Mouse (Mus musculus): ENCODE results near the gene Tctn1. TPM values are rescaled to one million over a fixed set of nuclear protein-coding genes. Genes with fewer than 3 reads are reported as not detected.
A peak's percentile ranks its signal among the peaks of the same experiment; 100 is the strongest.

Tctn1 gene
- total RNA-seq, 2 experiments from 2014 or later, result 3.6 TPM; not detected in 1

DNA sequence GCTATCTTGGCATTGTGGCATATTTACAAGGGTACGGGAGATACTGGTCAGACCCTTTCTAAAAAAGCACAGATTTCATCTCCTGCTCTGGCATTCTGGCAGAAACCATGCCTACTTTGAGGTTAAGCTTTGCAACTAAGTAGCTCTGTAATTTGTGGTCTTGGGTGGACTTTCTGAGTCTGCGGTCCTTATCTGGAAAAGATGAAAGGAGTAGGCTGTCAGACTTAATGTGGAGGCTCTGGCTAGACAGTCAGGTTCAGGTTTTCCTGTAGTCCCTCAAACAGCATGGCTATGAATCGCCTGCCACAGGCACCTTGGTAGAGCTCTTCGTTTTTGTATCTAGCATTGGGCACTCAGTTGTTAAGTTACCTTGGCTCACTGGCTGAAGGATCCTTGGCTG is 22.8 kb upstream of the Tctn1 start:
- no peak for ATAC-seq (replicated peaks; ENCODE audit: low FRiP score, poor library complexity, severe bottlenecking)

DNA sequence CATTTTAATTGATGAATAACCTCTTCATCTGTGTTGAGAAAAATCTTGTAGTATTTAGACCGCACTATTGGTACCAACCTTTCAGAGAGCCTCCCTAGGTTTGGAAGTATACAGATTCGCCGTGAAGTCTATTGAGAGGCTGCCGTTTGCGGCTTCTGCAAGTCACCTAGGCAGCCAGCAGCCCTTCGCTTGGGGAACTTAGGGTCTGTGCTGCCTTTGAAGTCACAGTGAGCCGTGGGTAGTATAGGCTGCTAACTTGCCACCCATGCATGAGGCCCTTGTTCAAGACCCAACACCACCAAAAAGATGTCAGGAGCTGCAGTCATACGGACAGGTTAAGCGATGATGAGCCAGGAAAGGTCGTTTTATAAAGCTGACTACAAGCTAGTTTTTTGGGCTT is 21.9 kb upstream of the Tctn1 start:
- no peak for ATAC-seq (replicated peaks; ENCODE audit: low FRiP score, poor library complexity, severe bottlenecking)

DNA sequence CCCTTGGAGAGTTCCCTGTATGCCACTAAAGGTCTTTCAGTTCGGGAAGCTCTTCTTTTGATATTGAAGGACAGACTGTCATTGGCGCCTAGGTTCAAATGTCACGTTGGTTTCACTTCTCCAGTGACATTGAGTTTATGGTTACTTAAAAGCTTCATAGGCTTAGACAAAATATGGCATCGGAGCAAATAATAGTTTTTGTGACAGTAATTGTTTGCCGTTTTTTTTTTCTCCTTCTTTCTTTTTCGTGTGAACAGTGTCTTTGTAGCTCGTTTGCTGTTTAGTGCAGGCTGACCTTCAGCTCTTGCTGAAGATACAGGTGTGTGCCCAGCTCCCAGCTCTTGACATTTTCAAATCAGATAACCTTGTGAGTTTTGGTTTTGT is 21.5 kb upstream of the Tctn1 start:
- no peak for ATAC-seq (replicated peaks; ENCODE audit: low FRiP score, poor library complexity, severe bottlenecking)

DNA sequence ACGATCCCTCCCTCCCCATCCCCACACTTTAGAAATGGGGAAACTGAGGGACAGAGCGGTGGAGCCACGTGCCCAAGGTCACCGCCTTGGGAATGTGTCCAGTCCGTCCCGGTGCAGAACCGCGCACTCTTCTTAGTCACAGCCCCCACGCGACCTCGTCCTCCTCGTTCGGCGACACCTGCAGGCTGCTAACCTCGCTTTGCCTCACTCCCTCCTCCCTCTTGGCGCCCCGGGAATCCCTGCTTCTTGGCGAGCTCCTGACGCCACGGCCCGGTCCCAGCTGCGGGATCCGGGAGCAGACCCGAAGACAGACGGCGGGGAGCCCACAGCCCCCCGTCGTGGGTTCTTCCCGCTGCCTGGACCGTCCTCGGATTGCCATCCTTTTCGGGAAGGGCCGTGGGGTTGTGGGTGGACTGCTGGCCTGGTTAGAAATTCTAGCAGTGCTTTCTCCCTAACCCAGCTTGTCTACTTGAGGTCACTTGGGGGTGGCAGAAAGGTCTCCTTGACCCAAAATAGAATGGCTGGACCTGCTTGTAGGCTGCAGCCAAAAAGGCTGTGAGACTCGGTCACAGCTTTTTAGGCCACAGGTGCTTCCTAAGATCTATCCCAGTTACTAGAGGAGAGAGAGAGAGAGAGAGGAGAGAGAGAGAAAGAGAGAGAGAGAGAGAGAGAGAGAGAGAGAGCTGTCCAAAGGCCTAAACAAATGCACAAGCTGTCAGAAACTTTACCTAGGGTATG is 20.9 kb upstream of the Tctn1 start:
- ATAC-seq (replicated peaks; ENCODE audit: low FRiP score, poor library complexity, severe bottlenecking), result peak; percentile 60

DNA sequence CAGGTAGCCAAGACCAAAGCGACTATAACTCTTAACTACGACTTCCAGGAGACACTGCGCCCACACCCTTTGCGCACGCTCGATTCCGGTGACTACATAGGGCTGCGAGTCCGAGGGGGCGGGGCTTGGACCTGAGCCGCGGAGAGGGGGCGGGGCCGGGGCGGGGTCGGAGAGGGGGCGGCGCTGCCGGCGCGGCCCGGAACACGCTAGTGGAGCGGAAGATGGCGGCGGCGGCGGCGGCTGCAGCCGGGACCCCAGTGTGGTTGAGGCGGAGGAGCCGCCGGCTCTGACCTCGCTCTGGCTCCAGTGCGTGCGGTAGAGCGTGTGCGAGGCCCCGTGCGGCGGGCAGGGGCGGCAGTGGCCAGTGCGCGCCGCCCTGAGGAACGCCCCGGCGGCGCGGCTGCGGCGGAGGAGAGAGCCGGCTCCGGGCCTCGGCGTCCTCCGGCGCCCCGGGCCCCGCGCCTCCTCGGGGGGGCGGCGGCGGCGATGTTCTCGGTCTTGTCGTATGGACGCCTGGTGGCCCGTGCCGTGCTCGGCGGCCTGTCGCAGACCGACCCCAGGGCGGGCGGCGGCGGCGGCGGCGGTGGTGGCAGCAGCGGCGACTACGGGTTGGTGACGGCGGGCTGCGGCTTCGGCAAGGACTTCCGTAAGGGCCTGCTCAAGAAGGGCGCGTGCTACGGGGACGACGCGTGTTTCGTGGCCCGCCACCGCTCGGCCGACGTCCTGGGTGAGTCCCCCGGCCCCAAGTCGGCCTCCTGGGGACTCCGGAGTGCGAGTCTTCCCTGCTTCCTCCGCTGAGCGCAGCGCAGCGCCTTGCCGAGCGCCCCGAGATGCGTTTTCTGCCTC is 20.1 kb upstream of the Tctn1 start, which contains the start of gene Pptc7:
Gene Pptc7, plus strand, starts transcription at position 183 of the 846 bp plus-strand sequence.
- ATAC-seq (replicated peaks; ENCODE audit: low FRiP score, poor library complexity, severe bottlenecking), result peak; percentile 91

DNA sequence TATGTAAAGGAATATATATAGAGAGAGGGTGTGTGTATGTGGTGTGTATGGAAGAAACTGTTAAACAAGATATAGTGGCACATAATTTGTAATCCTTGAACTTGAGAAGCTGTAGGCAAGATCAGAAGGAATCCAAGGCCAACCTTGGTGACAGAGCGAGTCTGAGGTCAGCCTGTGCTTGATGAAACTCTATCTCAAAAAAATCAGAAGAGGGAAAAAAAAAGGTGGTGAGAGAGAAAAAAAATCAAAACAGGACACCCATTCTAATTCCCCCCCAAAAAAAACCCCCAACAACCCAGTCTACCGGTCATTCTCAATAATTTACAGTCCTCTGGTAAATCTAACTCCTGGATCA is 19.5 kb upstream of the Tctn1 start:
- ATAC-seq (replicated peaks; ENCODE audit: low FRiP score, poor library complexity, severe bottlenecking), result 0 out of 2 replicates have a peak, but pooled peaks have one; percentile 6

DNA sequence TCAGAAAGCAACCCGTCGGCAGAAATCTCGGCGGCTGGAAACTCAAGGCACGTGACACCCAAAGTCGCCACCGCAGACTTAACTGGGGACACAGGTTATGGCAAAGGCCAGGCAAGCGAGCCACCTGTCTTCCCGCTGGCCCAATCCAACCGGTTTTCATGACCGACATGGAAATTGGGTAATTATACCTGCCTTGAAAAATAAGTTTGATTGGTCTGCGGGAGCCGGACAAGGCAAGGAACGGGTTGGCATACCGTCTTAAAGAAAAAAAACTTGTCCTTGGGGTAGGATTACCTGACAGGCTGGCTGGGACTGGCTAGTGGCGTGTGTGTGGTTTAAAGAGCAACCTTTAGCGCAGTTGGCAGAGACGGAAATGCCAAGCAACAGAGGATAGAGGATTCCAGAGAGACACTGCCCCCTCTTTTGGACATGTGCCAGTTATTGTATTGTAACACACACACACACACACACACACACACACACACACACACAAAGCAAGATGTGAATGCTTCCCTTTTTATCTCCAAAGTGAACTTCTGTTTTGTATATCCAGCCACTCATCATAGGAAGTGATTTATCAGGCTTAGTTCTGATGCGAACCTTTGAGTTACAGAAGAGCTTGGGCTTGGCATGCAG is 16.7 kb upstream of the Tctn1 start:
- ATAC-seq (replicated peaks; ENCODE audit: low FRiP score, poor library complexity, severe bottlenecking), result no peak

DNA sequence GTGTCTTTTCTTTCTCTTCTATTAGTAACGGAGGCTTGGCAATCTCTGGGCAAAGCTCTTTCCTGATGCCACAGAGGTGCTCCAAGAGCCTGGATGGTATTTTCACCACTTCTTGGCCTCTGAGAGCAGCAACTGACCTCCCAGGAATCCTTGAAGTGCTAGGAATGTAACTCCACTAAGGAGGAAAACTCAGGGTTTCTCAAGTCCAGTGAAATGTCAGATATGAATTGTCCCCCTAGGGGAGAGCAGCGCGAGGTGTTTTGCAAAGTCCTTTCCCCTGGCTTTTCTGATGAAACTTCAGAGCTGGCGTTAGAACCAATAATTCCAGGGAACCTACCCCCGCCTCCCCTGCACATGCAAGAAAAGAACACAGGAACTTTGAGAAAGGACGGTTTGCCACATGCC is 16.2 kb upstream of the Tctn1 start:
- no peak for ATAC-seq (replicated peaks; ENCODE audit: low FRiP score, poor library complexity, severe bottlenecking)

DNA sequence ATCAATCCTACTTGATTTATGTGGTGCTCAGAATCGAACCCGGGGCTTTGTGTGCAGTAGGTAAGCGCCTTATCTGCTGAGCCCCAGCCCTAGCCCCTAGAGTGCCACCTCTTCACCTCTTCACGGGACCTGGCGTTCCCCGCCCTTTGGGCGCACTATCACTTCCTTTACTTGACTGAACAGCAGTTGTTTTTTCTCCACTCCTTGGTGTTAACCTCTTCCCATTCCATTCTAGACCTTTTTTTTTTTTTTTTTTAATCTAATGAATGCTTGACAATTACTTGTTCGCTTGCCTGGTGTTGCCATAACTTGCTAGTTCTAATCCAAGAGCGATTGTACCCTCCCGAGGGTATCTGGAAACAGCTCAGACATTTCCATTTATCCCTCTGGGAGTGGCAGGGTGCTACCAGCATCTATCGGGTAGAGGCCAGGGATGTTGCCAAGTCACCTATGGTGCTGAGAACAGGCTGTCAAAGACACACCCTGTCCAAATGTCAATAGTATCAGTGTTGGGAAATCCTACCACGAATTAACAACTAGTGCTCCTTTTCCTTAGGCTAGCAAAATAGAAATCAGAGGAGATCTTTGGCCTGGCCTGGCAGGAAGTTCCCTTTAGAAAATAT is 15.7 kb upstream of the Tctn1 start:
- no peak for ATAC-seq (replicated peaks; ENCODE audit: low FRiP score, poor library complexity, severe bottlenecking)

DNA sequence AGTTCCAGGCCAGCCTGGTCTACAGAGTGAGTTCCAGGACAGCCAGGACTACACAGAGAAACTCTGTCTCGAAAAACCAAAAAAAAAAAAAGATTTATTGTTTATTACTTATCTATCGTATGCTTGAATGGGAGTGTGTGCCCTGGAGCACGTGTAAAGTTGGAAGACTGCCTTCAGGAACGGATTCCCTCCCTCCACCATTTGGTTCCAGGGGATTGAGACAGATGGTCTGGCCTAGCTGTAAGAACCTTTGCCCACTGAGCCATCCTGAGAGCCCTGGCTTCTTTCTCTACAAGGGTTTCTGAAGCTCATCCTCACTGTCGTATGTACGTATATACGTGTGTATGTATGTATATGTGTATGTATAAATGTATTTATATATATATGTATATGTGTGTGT is 14.7 kb upstream of the Tctn1 start:
- ATAC-seq (replicated peaks; ENCODE audit: low FRiP score, poor library complexity, severe bottlenecking), result no peak

DNA sequence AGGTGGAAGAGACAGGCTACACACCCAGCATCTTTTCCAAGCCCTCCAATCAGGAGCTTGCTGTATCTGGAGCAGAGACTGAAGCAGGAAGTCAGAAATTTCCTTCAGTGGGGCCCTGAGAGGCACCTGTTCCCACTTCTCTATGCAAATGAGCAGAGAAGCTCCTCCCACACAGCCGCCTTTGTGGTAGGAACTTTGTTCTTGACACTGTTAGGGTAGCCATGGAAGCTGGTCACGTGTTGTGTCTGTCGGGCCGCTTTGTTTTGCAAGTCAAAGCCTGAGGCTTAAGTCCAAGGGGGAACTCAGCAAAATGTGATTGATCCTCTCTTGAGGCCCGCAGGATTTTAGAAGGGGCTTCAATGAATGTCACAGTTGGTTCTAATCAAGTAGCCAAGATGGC is 10.5 kb upstream of the Tctn1 start:
- no peak for ATAC-seq (replicated peaks; ENCODE audit: low FRiP score, poor library complexity, severe bottlenecking)

DNA sequence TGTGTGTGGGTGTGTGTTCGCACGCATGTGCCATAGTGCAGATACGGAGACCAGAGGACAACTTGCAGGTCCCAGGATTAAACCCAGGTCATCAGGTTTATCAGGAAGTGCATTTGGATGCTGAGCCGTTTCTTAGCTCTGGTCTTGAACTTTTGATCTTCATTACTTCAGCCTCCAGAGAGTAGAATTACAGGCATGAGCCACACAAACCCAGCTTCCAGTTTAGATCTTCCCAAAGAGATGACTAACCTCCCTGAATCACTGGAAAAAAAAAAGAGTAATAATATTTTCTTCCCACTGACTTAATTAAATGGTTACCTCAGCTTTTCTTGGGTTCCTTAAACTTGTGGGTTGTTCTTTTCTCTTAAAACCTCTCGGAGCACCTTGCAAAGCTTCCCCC is 8.6 kb upstream of the Tctn1 start:
- ATAC-seq (replicated peaks; ENCODE audit: low FRiP score, poor library complexity, severe bottlenecking), result no peak

DNA sequence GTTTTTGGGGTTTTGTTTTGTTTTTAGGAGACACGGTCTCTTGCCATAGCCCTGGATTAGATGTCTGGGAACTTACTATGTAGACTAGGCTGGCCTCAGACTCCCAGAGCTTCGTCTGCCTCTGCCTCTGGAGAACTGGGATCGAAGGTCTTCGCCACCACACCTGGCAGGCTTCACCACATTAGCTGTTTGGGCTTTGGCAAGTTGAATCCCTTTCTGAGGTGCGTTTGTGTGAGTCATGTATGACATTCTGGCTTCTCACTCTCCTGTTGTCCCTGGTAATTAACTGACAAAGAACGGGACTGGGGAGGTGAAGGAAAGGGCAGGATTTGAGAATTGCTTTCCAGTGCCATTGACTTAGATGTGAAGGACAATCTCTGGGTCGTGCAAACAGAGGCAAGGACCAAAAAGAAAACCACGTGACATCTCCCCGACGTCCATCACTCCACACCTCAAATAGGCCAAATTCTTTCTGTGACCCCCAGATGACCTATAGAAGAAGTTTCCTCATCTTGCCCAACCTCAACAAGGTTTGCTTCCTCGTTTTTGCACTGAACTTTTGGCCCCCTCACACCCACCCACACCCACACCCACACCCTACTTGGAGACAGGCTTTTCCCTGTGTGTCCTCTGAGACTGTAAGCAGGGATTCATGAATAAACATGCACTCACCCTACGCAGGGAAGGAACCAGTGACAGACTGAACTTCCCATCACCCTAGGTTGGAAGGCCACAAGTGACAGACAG is 4.8 kb upstream of the Tctn1 start:
- no peak for ATAC-seq (replicated peaks; ENCODE audit: low FRiP score, poor library complexity, severe bottlenecking)

DNA sequence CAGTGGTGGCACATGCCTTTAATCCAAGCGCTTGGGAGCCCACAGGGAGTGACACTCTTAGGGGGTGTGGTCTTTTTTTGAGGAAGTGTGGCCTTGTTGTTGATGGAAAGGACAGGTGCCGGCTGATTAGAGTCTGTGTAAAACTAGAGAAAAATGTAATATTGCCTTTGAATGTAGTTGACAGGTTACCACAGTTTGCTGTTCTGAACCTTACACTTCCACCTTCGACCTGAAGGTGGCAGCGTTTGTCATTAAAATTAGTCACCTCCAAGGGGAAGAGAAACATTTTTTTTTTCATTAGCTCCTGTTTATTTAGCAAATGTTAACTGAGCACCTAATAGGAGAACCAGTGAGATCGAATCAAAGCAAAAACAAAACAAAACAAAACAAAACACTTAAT is 3.6 kb upstream of the Tctn1 start:
- ATAC-seq (replicated peaks; ENCODE audit: low FRiP score, poor library complexity, severe bottlenecking), result no peak

DNA sequence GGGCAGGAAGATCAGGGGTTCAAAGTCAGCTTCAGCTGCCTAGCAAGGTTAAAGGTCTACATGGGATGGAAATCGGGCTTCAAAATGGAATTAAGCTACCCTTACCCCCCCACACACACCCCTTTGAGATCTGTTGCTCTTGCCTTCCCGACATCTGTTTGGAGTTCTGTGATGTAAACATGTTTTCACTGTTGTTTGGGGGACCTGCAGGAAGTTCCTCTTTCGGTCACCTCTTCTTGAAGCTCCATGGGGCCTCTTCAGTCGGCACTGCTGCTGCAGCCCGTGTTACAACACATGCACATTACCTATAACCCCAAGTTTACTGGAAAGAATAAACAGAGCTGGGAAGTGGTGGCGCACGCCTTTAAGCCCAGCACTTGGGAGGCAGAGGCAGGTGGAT is 2.9 kb upstream of the Tctn1 start:
- ATAC-seq (replicated peaks; ENCODE audit: low FRiP score, poor library complexity, severe bottlenecking), result no peak

DNA sequence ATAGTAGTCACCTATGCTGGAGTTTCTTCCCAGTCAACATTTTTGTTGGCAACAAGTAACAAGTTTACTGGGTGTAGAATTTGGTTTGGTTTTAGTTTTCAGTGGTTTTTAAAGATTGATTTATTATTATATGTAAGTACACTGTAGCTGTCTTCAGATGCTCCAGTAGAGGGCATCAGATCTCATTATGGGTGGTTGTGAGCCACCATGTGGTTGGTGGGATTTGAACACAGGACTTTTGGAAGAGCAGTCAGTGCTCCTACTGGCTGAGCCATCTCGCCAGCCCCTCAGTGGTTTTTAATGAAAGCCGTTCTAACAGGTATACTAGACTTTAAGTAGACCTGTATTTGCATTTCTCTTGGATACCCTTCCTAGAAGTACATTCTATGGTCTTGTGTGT is 1.7 kb upstream of the Tctn1 start:
- no peak for ATAC-seq (replicated peaks; ENCODE audit: low FRiP score, poor library complexity, severe bottlenecking)

DNA sequence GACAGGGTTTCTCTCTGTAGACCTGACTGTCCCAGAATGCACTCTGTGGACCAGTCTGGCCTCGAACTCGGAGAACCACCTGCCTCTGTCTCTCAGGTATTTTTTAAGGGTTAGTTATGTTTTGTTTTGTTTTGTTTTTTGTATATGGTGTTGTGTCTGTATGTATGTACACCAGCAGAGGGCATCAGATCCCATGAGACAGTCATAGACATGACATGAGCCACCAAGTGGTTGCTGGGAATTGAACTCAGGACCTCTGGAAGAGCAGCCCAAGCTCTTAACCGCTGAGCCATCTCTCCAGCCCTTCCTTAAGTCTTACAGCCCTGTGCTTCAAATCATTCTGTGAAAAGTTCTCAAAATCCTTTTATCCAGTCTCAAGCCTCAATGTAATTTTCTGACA is 927 bp upstream of the Tctn1 start:
- no peak for ATAC-seq (replicated peaks; ENCODE audit: low FRiP score, poor library complexity, severe bottlenecking)

DNA sequence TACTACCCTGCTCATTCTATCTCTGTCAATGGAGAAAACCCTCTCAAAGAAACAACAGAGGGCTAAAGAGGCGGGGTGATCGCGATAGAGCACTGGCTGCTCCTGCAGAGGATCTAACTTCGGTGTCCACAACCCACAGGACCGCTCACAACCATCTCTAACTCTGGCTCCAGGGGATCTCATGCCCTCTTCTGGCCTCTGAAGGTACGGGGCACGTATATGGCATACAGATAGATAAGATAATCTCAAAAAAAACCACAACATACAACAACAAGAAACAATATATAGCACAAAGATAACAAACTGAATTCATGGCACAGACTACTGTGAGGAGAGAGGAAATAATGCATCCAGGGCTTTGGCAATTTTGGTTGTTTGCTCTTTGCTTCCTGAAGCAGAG is 2.2 kb downstream of the Tctn1 start:
- ATAC-seq (replicated peaks; ENCODE audit: low FRiP score, poor library complexity, severe bottlenecking), result no peak

DNA sequence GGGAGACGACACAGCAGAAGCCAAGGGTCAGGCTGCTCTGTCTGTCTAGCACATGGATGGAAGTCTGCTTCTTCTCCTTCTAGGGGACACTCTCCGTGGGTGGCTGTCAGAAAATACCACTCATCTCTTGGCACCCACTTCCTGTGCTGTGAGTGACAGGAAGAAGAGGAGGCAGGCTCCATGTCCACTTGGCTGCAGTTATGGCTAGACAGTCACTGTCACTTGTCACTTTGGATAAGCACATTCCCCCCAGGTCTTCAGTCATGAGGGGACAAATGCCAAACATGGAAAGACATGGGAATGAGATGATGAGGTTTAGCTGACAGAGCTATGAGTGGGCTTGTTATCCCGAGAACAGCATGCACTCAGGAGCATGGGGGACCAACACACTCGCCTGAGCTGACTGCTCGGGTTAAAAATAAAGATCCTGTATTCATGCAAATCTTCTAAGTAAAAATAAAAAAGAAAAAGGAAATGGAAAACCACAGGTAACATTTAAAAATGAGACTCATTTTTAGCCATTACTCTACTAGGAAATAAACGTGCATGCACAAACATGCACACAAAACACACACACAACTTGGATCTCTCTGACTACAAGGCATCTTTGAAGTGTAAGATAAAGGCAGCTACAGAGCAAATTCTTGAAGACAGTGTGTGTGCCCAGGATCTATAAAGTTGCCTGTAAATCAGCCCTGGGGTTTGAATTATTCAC is 6.1 kb downstream of the Tctn1 start:
- no peak for ATAC-seq (replicated peaks; ENCODE audit: low FRiP score, poor library complexity, severe bottlenecking)

All from erythroblast, adult 5-6 weeks (primary cell).